Mouse (Mus musculus): ENCODE results near the gene Tigd3. TPM values are rescaled to one million over a fixed set of nuclear protein-coding genes. Genes with fewer than 3 reads are reported as not detected.
"Not testable (repeated sequence)": the region's sequence is repeated elsewhere in the genome, so short reads cannot be mapped to it uniquely, and the experiment has no call there.

The Tigd3 gene
- polyA plus RNA-seq, 1 experiment: 6.4 TPM

GRCm38 (mm10) chr19:5891521-5892258, 2.3 kb downstream of the Tigd3 start:
- H3K27ac ChIP-seq (ENCODE audit: control insufficient read depth, insufficient read depth, low read depth, low read length, poor library complexity): no peak overlapping the region
- WGBS: 92% methylated on average over 12 of the region's 12 CpGs
- H3K4me3 ChIP-seq (replicated peaks; ENCODE audit: control insufficient read depth, low read depth, low read length): no peak overlapping the region
- TF ChIP-seq POLR2A (IDR thresholded peaks at IDR 0.05; ENCODE audit: borderline replicate concordance, control insufficient read depth, low read depth, low read length): no peak
- no peak for TF ChIP-seq CTCF (IDR thresholded peaks at IDR 0.05; ENCODE audit: control insufficient read depth, insufficient read depth, low read length)
- no peaks in the 10 kb centered on the region; the same call in 1 of the 2 replicates for H3K4me1 ChIP-seq (ENCODE audit: control insufficient read depth, insufficient read depth, low read length)

- no peaks in the 10 kb centered on the region; the same call in 1 of the 2 replicates for H3K4me1 ChIP-seq (ENCODE audit: control insufficient read depth, insufficient read depth, low read length)
Measured at GRCm38 (mm10) chr19:5889211-5889610, 4.7 kb downstream of the Tigd3 start.

GRCm38 (mm10) chr19:5887234-5887815, 6.6 kb downstream of the Tigd3 start:
- WGBS: 27% methylated on average over 3 of the region's 3 CpGs
- TF ChIP-seq CTCF (IDR thresholded peaks at IDR 0.05; ENCODE audit: control insufficient read depth, insufficient read depth, low read length) (no peak), POLR2A (IDR thresholded peaks at IDR 0.05; ENCODE audit: borderline replicate concordance, control insufficient read depth, low read depth, low read length) (no peak)
- Histone ChIP-seq H3K4me1 (ENCODE audit: control insufficient read depth, insufficient read depth, low read length) (no peaks in the 10 kb centered on the region; the same call in 1 of the 2 replicates), H3K27ac (ENCODE audit: control insufficient read depth, insufficient read depth, low read depth, low read length, poor library complexity) (peak overlapping the region; percentile 31; the same call in 1 of the 2 replicates), H3K4me3 (replicated peaks; ENCODE audit: control insufficient read depth, low read depth, low read length) (no peak overlapping the region)

More at GRCm38 (mm10) chr19:5889211-5889610, 4.7 kb downstream of the Tigd3 start:
- TF ChIP-seq POLR2A (IDR thresholded peaks at IDR 0.05; ENCODE audit: borderline replicate concordance, control insufficient read depth, low read depth, low read length) (no peak), CTCF (IDR thresholded peaks at IDR 0.05; ENCODE audit: control insufficient read depth, insufficient read depth, low read length) (no peak)
- no peak overlapping the region for H3K4me3 ChIP-seq (replicated peaks; ENCODE audit: control insufficient read depth, low read depth, low read length)
- WGBS: 86% methylated on average over 4 of the region's 4 CpGs
- no peak overlapping the region for H3K27ac ChIP-seq (ENCODE audit: control insufficient read depth, insufficient read depth, low read depth, low read length, poor library complexity)

GRCm38 (mm10) chr19:5885838-5886237, 8.1 kb downstream of the Tigd3 start:
- Histone ChIP-seq H3K27ac (ENCODE audit: control insufficient read depth, insufficient read depth, low read depth, low read length, poor library complexity) (no peak overlapping the region), H3K4me3 (replicated peaks; ENCODE audit: control insufficient read depth, low read depth, low read length) (no peak overlapping the region), H3K4me1 (ENCODE audit: control insufficient read depth, insufficient read depth, low read length) (no peaks in the 10 kb centered on the region; the same call in 1 of the 2 replicates)
- TF ChIP-seq POLR2A (IDR thresholded peaks at IDR 0.05; ENCODE audit: borderline replicate concordance, control insufficient read depth, low read depth, low read length): no peak
- peak; percentile 22; the same call in 1 of the 2 replicates for TF ChIP-seq CTCF (IDR thresholded peaks at IDR 0.05; ENCODE audit: control insufficient read depth, insufficient read depth, low read length)
- WGBS: 68% methylated on average over 4 of the region's 4 CpGs

GRCm38 (mm10) chr19:5883935-5884334, 10.0 kb downstream of the Tigd3 start:
- WGBS: 61% methylated on average over 1 of the region's 1 CpGs
- Histone ChIP-seq H3K27ac (ENCODE audit: control insufficient read depth, insufficient read depth, low read depth, low read length, poor library complexity) (no peak overlapping the region), H3K4me3 (replicated peaks; ENCODE audit: control insufficient read depth, low read depth, low read length) (no peak overlapping the region), H3K4me1 (ENCODE audit: control insufficient read depth, insufficient read depth, low read length) (no peaks in the 10 kb centered on the region; the same call in 1 of the 2 replicates)
- TF ChIP-seq CTCF (IDR thresholded peaks at IDR 0.05; ENCODE audit: control insufficient read depth, insufficient read depth, low read length) (no peak), POLR2A (IDR thresholded peaks at IDR 0.05; ENCODE audit: borderline replicate concordance, control insufficient read depth, low read depth, low read length) (no peak)

- peak overlapping the region; percentile 56 for H3K27ac ChIP-seq (ENCODE audit: control insufficient read depth, insufficient read depth, low read depth, low read length, poor library complexity)
- H3K4me1 ChIP-seq (ENCODE audit: control insufficient read depth, insufficient read depth, low read length); H3K4me3 ChIP-seq (replicated peaks; ENCODE audit: control insufficient read depth, low read depth, low read length): not testable (repeated sequence)
- 19% methylated on average over 5 of the region's 5 CpGs for WGBS
Measured at GRCm38 (mm10) chr19:5882079-5882478, 11.9 kb downstream of the Tigd3 start.

GRCm38 (mm10) chr19:5881155-5881554, 12.8 kb downstream of the Tigd3 start:
- no peak for TF ChIP-seq CTCF (IDR thresholded peaks at IDR 0.05; ENCODE audit: control insufficient read depth, insufficient read depth, low read length)
- no peak for TF ChIP-seq POLR2A (IDR thresholded peaks at IDR 0.05; ENCODE audit: borderline replicate concordance, control insufficient read depth, low read depth, low read length)
- Histone ChIP-seq H3K4me1 (ENCODE audit: control insufficient read depth, insufficient read depth, low read length) (no peaks in the 10 kb centered on the region; the same call in 1 of the 2 replicates), H3K27ac (ENCODE audit: control insufficient read depth, insufficient read depth, low read depth, low read length, poor library complexity) (no peak overlapping the region), H3K4me3 (replicated peaks; ENCODE audit: control insufficient read depth, low read depth, low read length) (no peak overlapping the region)
- WGBS: 85% methylated on average over 6 of the region's 6 CpGs

GRCm38 (mm10) chr19:5879735-5880134, 14.2 kb downstream of the Tigd3 start:
- Histone ChIP-seq H3K4me1 (ENCODE audit: control insufficient read depth, insufficient read depth, low read length) (no peaks in the 10 kb centered on the region; the same call in 1 of the 2 replicates), H3K27ac (ENCODE audit: control insufficient read depth, insufficient read depth, low read depth, low read length, poor library complexity) (no peak overlapping the region), H3K4me3 (replicated peaks; ENCODE audit: control insufficient read depth, low read depth, low read length) (no peak overlapping the region)
- 90% methylated on average over 7 of the region's 7 CpGs for WGBS
- TF ChIP-seq CTCF (IDR thresholded peaks at IDR 0.05; ENCODE audit: control insufficient read depth, insufficient read depth, low read length) (no peak), POLR2A (IDR thresholded peaks at IDR 0.05; ENCODE audit: borderline replicate concordance, control insufficient read depth, low read depth, low read length) (0 out of 2 replicates have a peak, but pooled peaks have one; percentile 26)

Measured in bone marrow, adult 2 months (tissue).